Mouse (Mus musculus): ENCODE data around the gene Psors1c2. TPM values are rescaled to one million over a fixed set of nuclear protein-coding genes. Genes with fewer than 3 reads are reported as not detected.

Psors1c2 gene
- not detected for polyA plus RNA-seq (2014; fragmentation: Illumina TruSeq; extraction: RNeasy Lipid Tissue Mini Kit (QIAGEN cat#74804); ENCODE audit: low replicate concordance)

DNA sequence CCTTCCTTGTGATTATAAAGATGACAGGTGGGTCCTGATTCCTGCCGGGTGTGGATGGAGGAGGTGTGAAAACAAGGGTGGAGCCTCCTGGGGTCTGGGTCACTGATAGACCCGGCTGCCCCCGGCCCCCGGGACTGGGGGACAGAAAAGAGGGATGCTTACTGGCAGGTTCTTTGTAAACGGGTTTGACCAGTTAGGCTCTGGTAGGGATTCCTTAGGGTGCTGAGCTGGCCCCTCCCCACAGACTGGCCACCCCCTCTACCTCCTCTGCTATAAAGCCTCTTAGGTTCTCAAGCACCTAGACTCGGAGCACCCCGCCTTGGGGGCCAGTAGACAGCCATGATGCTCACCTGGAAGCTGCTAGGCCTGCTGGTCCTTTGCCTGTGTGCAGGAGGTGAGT, at the start of gene Psors1c2:
TSS of gene Psors1c2 (plus strand) at position 301 of the 400 bp plus-strand sequence.

GRCm38 (mm10) chr17:35505776-35506175, 27.2 kb upstream of the Psors1c2 start, which contains the start of gene Pou5f1:
Pou5f1 (plus strand) TSS chr17:35506018.

GRCm38 (mm10) chr17:35516652-35517500, 16.1 kb upstream of the Psors1c2 start, which contains the start of the genes Tcf19 and Cchcr1:
Tcf19 (minus strand) TSS chr17:35516824.
Cchcr1 (plus strand) TSS chr17:35517100.

GRCm38 (mm10) chr17:35551881-35552414, 18.9 kb downstream of the Psors1c2 start, which contains the start of gene Cdsn:
Cdsn (plus strand) TSS chr17:35552128.

DNA sequence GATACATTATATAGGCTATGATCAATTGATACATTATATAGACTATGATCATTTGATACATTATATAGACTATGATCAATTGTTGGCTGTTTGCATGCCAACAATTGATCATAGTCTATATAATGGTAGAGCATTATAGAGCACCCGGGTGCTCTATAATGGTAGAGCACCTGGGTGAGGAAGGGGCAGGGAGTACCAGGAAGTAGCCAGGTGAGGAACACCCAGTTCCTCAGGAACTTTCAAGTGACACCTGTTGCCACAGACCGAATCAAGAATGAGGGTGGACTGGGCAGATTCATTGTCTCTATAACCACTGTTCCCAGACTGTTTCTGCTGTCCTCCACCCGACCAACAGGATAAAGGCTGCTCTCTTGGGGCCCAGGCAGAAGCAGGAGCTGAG, 34.1 kb downstream of the Psors1c2 start, which contains the start of gene 2300002M23Rik:
TSS of gene 2300002M23Rik (plus strand) at position 301 of the 400 bp plus-strand sequence.

Other genes with a start within 250 kb of the Psors1c2 start
- 506 TPM for gene H2-Q1, start 212.8 kb upstream of the Psors1c2 start, polyA plus RNA-seq (2014; fragmentation: Illumina TruSeq; extraction: RNeasy Lipid Tissue Mini Kit (QIAGEN cat#74804); ENCODE audit: low replicate concordance)
- 3,607 TPM for gene H2-Q2, start 191.0 kb upstream of the Psors1c2 start, polyA plus RNA-seq (2014; fragmentation: Illumina TruSeq; extraction: RNeasy Lipid Tissue Mini Kit (QIAGEN cat#74804); ENCODE audit: low replicate concordance)
- gene H2-Q4, start 153.6 kb upstream of the Psors1c2 start, polyA plus RNA-seq (2014; fragmentation: Illumina TruSeq; extraction: RNeasy Lipid Tissue Mini Kit (QIAGEN cat#74804); ENCODE audit: low replicate concordance): 51.5 TPM
- gene H2-Q6, start 108.4 kb upstream of the Psors1c2 start, polyA plus RNA-seq (2014; fragmentation: Illumina TruSeq; extraction: RNeasy Lipid Tissue Mini Kit (QIAGEN cat#74804); ENCODE audit: low replicate concordance): 7.5 TPM
- gene H2-Q7, start 94.0 kb upstream of the Psors1c2 start, polyA plus RNA-seq (2014; fragmentation: Illumina TruSeq; extraction: RNeasy Lipid Tissue Mini Kit (QIAGEN cat#74804); ENCODE audit: low replicate concordance): 11.4 TPM
- gene H2-Q10, start 63.1 kb upstream of the Psors1c2 start, polyA plus RNA-seq (2014; fragmentation: Illumina TruSeq; extraction: RNeasy Lipid Tissue Mini Kit (QIAGEN cat#74804); ENCODE audit: low replicate concordance): 2.3 TPM
- gene Pou5f1, start 27.2 kb upstream of the Psors1c2 start, polyA plus RNA-seq (2014; fragmentation: Illumina TruSeq; extraction: RNeasy Lipid Tissue Mini Kit (QIAGEN cat#74804); ENCODE audit: low replicate concordance): not detected
- 1.3 TPM for gene Tcf19, start 16.4 kb upstream of the Psors1c2 start, polyA plus RNA-seq (2014; fragmentation: Illumina TruSeq; extraction: RNeasy Lipid Tissue Mini Kit (QIAGEN cat#74804); ENCODE audit: low replicate concordance)
- 0.74 TPM for gene Cchcr1, start 16.1 kb upstream of the Psors1c2 start, polyA plus RNA-seq (2014; fragmentation: Illumina TruSeq; extraction: RNeasy Lipid Tissue Mini Kit (QIAGEN cat#74804); ENCODE audit: low replicate concordance)
- not detected for gene Cdsn, start 18.9 kb downstream of the Psors1c2 start, polyA plus RNA-seq (2014; fragmentation: Illumina TruSeq; extraction: RNeasy Lipid Tissue Mini Kit (QIAGEN cat#74804); ENCODE audit: low replicate concordance)
- gene 2300002M23Rik, start 34.2 kb downstream of the Psors1c2 start, polyA plus RNA-seq (2014; fragmentation: Illumina TruSeq; extraction: RNeasy Lipid Tissue Mini Kit (QIAGEN cat#74804); ENCODE audit: low replicate concordance): not detected
- not detected for gene Sfta2, start 68.3 kb downstream of the Psors1c2 start, polyA plus RNA-seq (2014; fragmentation: Illumina TruSeq; extraction: RNeasy Lipid Tissue Mini Kit (QIAGEN cat#74804); ENCODE audit: low replicate concordance)
- gene Gm9573, start 93.4 kb downstream of the Psors1c2 start, polyA plus RNA-seq (2014; fragmentation: Illumina TruSeq; extraction: RNeasy Lipid Tissue Mini Kit (QIAGEN cat#74804); ENCODE audit: low replicate concordance): not detected
- not detected for gene Mucl3, start 110.5 kb downstream of the Psors1c2 start, polyA plus RNA-seq (2014; fragmentation: Illumina TruSeq; extraction: RNeasy Lipid Tissue Mini Kit (QIAGEN cat#74804); ENCODE audit: low replicate concordance)
- 0.59 TPM for gene Vars2, start 134.4 kb downstream of the Psors1c2 start, polyA plus RNA-seq (2014; fragmentation: Illumina TruSeq; extraction: RNeasy Lipid Tissue Mini Kit (QIAGEN cat#74804); ENCODE audit: low replicate concordance)
- gene Gtf2h4, start 140.5 kb downstream of the Psors1c2 start, polyA plus RNA-seq (2014; fragmentation: Illumina TruSeq; extraction: RNeasy Lipid Tissue Mini Kit (QIAGEN cat#74804); ENCODE audit: low replicate concordance): 2.7 TPM
- gene Ddr1, start 171.4 kb downstream of the Psors1c2 start, polyA plus RNA-seq (2014; fragmentation: Illumina TruSeq; extraction: RNeasy Lipid Tissue Mini Kit (QIAGEN cat#74804); ENCODE audit: low replicate concordance): 4.8 TPM